Mouse (Mus musculus): ENCODE data around the gene Hdac6.

Gene Hdac6

GRCm38 (mm10) chrX:7947108-7947899, at the start of gene Hdac6:
TSS of gene Hdac6 (minus strand) at chrX:7947889.
- DNase-seq (ENCODE audit: low read depth) = no peak

- no peak for DNase-seq (ENCODE audit: low read depth)
Measured at GRCm38 (mm10) chrX:7993068-7993735, 45.5 kb upstream of the Hdac6 start.

GRCm38 (mm10) chrX:7992379-7993067, 44.8 kb upstream of the Hdac6 start:
- DNase-seq (ENCODE audit: low read depth) = no peak

- DNase-seq (ENCODE audit: low read depth) = no peak
Measured at GRCm38 (mm10) chrX:7981368-7981767, 33.7 kb upstream of the Hdac6 start.

GRCm38 (mm10) chrX:7977892-7978291, 30.2 kb upstream of the Hdac6 start, which contains the start of gene Gata1:
TSS of gene Gata1 (minus strand) at chrX:7978071.
- DNase-seq (ENCODE audit: low read depth) = no peak

- no peak for DNase-seq (ENCODE audit: low read depth)
Measured at GRCm38 (mm10) chrX:7971292-7971691, 23.6 kb upstream of the Hdac6 start.

- no peak for DNase-seq (ENCODE audit: low read depth)
Measured at GRCm38 (mm10) chrX:7968899-7969298, 21.2 kb upstream of the Hdac6 start.

- no peak for DNase-seq (ENCODE audit: low read depth)
Measured at GRCm38 (mm10) chrX:7968226-7968625, 20.5 kb upstream of the Hdac6 start.

- DNase-seq (ENCODE audit: low read depth) = no peak
Measured at GRCm38 (mm10) chrX:7967596-7968201, 20.0 kb upstream of the Hdac6 start.

GRCm38 (mm10) chrX:7966161-7966560, 18.5 kb upstream of the Hdac6 start:
- DNase-seq (ENCODE audit: low read depth) = no peak

GRCm38 (mm10) chrX:7963829-7964626, 16.3 kb upstream of the Hdac6 start:
- DNase-seq (ENCODE audit: low read depth) = peak; percentile 47

GRCm38 (mm10) chrX:7958868-7959267, 11.2 kb upstream of the Hdac6 start:
- no peak for DNase-seq (ENCODE audit: low read depth)

- no peak for DNase-seq (ENCODE audit: low read depth)
Measured at GRCm38 (mm10) chrX:7950091-7950490, 2.4 kb upstream of the Hdac6 start.

- DNase-seq (ENCODE audit: low read depth) = peak; percentile 91
Measured at GRCm38 (mm10) chrX:7947900-7948492, 307 bp upstream of the Hdac6 start.

- no peak for DNase-seq (ENCODE audit: low read depth)
Measured at GRCm38 (mm10) chrX:7945618-7946017, 2.1 kb downstream of the Hdac6 start.

GRCm38 (mm10) chrX:7937667-7938066, 10.0 kb downstream of the Hdac6 start:
- DNase-seq (ENCODE audit: low read depth) = no peak

- no peak for DNase-seq (ENCODE audit: low read depth)
Measured at GRCm38 (mm10) chrX:7936874-7937273, 10.8 kb downstream of the Hdac6 start.

- DNase-seq (ENCODE audit: low read depth) = no peak
Measured at GRCm38 (mm10) chrX:7928270-7928790, 19.4 kb downstream of the Hdac6 start, which contains the start of gene Eras. TSS of gene Eras (minus strand) at chrX:7928607.

GRCm38 (mm10) chrX:7927116-7927515, 20.6 kb downstream of the Hdac6 start:
- no peak for DNase-seq (ENCODE audit: low read depth)

- DNase-seq (ENCODE audit: low read depth) = no peak
Measured at GRCm38 (mm10) chrX:7926266-7926665, 21.4 kb downstream of the Hdac6 start.

GRCm38 (mm10) chrX:7922032-7922431, 25.7 kb downstream of the Hdac6 start:
- no peak for DNase-seq (ENCODE audit: low read depth)

Data from naive thymus-derived CD4-positive, alpha-beta T cell, adult 2 months (primary cell).